Mouse (Mus musculus) activated CD4-positive, CD25-positive, alpha-beta regulatory T cell, adult 4 months (primary cell): ENCODE measurements around the gene Spred2. TPM values are rescaled to one million over a fixed set of nuclear protein-coding genes. Genes with fewer than 3 reads are reported as not detected.
A peak's percentile ranks its signal among the peaks of the same experiment; 100 is the strongest.

Experiments
- ATAC-seq: one replicate; pipeline ENCODE4 v1.8.0; 2017
- polyA plus RNA-seq, 2 experiments: library from polyadenylated mRNA; unstranded; fragments of 100-300 nt; shearing (Covaris generic); gene quantifications; one replicate each; pipeline ENCODE4 v1.2.1; 2017

Gene Spred2
- polyA plus RNA-seq, 2 experiments from 2014 or later: 2.1 to 3.4 TPM

DNA sequence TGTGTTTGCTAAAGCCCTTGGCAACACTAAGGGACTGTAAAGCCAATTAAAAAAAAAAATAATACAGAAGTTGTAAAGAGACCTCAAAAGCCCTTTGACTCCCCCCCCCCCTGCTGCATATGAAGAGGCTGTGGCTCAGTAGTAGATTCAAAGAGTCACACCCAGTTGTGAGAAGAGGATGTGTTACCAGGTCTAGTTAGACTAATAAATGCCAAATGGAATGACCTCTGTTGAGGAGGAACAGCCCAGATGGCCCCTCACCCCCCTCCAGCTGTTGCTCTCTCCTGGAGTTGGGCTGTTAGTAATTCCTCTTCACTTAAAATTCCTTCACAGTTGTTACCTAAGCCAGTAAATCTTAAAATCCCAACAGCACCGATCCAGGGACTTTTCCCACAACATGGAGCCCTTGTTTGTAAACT is 62.3 kb downstream of the Spred2 start:
- no peak for ATAC-seq

DNA sequence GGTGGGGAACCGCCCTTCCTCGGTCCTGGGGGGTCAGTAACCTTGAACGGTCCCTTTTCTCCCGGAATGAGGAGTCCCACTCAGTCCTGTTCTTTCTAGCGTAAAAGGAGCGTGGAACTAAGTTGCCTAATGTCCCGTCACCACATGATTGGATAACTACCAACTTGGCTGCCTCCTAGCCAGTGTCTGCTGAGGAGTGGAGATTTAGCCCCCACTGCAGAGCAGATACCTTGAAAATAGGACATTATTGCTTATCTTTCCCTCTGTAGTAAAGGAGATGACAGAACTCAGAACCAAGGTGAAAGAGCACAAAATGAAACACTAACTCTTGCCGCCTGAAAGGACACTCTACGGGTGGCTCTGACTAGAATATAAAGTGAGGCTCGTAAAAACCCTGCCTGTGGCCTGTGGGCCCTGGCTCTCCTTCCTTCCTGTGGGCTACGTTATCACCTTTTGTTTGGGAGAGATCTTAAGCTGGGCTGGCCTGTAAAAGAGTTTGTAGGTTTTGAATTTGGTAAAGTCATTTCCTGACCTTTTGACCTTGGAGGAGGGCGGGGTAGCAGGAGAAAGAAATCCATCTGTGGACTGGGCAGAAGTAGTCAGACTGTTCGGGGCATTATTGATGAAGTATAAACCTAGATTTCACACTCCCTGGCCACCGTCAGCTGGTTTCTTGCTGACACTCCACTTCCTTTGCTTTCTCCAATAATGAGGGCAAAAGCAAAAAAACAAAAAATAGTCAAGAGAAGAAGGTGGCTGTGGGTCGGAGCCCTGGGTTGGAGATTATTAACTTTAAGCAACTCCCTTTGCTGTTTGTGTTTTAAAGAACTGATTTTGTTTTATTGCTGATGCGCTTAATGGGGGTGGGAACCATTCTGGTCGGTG is 62.9 kb downstream of the Spred2 start:
- peak; percentile 38 for ATAC-seq

DNA sequence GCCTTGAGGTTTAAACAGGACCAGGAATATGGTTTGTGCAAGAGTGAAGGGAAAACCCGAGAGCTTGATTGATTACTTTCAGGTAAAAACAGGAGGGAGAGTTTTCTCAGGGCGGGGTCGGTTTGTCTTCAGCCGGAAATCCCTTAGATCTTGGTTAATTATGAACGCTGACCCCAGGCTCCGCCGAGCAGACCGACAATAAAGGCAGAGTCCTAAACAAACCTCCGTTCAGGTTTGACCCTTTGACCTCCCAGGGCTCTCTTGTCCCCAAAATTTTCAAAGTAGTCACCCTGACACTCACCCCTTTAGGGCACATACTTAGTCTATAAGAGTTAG is 63.5 kb downstream of the Spred2 start:
- no peak for ATAC-seq

DNA sequence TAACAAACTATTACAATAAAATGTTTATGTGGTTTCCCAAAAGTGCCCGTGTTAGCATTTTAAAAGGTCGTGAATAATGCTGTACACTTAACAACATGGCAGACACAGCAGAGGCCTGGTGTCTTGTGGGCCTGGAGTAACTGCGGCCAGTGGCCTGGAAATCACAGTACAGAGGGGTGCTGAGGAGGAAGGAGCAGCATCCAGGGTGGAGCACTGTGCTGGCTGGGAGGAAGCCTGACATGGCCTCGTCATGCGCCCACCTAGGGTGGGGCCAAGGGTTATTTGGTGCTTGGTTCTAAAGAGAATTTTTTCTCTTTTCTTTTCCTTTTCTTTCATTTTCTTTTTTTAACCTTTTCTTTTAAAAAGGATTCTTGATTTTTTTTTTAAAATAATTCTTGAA is 64.0 kb downstream of the Spred2 start:
- ATAC-seq: no peak

DNA sequence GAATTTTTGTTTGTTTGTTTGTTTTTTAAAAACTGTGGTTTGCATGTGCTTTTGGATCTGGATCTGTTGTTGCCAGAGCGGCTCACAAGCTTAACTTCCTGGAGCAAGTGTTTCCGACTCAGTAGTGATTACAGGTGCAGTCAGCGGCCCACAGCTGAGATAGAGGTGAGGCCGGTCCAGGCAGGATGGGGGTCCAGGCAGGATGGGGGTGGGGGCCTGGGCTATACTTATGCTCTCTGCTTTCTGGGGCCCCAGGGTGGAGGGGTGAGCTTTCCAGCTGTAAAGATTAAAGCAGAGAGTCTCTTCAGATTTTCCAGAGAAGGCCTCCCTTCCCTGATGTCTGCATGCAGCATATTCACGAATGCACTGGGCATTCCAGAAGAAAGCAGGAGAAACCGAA is 64.5 kb downstream of the Spred2 start:
- peak; percentile 29 for ATAC-seq

DNA sequence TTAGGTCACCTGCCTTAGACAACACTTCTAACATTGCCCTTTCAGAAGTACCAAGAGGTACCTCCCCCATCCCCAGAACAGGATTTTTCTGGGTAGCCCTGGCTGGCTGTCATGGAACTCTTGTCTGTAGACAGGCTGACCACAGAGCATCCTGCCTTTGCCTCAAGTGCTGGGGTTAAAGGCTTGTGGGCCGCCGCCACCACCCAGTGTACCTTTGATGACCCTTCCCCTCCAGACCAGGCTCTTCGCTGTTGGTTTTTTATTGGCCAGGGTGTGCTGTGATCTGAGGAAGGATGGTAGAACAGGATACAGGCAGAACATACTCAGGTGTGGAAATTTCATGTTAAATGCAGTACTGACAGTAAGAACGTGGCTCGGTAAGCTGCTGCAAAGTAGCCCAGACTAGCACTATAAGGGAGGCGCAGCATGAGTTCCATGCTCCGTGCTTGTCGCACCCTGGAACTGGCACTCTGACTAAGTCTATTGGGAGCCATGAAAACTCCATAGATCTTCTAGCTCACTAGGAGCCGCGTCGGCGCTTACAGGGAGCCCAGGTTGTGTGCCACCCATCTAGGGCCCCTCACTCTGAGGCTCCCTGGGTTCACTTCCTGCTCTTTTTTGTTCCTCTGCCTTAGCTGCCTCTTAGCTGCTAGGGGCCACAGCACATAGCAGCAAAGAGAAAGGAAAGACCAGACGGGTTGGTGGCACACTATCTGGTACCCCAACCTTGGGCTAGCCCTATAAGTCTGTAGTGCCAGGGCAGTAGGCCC is 65.2 kb downstream of the Spred2 start:
- ATAC-seq: peak; percentile 41

DNA sequence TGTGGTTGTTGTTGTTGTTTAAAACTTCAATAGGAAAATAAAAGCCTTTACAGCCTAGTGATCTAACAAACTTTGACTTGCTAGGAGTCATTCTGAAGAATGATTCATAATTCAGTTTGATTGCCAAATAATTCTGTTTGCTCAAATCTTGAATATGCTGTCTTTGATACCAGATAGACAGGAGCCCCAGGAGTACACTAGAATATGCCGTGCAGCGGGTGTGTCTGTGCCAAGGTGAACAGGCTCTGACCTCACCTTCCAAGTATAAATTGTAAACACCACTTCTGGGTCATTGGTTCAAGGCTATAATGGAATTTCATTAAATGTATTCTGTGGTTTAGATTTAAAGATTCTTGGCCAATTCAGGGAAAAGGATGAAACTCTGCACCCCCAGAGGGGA is 66.6 kb downstream of the Spred2 start:
- ATAC-seq: no peak

DNA sequence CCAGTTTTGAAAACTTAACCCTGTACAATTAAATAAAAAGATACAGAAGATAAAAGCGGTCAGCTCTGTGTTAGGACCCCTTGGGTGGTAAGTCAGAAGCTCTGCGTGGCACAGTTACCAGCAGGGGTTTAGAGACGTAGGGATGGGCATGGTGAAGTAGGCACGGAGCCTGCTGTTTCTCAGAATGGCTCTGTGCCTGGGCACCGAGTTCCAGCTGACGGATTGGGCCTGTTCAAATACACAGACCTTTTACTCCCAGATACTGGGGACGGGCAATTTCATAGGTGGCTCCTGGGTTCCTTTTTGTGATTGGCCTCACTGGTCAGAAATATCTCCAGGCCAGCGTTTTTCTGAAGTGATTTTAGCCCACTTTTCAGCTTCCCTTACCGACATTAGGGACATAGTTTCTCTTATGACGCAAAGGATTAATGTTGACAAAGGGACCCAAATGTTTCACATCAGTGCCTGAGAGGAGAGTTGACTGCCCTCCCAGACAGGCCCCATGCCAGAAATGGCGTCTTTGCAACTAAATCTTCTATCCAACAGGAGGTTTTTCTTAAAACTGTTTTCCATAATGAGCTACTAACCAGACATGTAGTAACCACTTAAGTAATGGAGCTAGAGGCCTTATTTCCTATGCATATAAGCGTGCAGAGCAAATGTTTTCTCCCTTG is 67.3 kb downstream of the Spred2 start:
- no peak for ATAC-seq

DNA sequence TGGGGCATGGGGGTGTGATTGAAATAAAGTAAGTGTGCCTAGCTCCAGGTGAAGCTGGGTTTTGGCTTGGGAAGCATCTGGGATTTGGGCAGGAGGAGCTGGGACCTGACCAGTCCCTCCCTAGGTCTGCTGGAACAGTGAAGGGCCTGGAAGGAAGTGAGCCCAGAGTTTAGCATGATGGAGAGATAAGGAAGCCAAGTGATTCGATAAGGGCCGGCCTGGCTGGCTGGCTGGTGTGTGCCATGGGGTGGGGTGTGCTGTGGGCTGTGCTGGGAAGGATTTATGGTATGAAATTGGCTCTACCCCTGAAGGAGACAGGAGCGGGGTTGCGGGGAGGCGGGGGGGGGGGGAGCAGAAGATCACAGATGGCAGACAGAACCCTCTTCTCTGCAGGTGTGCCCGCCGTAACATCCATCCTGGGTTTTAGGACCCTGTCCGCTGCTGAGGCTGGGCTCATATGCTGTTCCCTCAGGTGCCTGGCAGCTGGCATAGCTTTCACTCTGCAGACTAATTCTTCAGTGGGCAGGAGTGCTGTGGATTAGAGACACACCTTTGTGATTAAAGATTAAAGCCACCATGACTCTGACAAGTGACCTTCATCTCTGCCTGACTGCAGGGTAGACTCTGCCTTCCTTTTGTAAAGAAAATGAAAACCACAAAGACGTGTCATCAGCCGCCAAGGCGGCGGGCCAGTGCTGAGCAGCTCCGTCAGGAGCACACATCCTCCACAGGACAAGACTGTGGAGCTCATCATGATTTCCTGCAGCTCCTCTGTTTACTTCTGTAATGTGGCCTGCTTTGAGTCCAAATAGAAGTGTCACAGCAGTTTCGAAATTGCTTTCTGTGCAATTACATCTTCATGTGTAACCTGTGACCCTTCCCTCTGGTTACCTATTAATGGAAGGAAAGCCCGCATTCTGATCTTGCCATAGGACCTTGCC is 68.4 kb downstream of the Spred2 start:
- peak; percentile 51 for ATAC-seq

DNA sequence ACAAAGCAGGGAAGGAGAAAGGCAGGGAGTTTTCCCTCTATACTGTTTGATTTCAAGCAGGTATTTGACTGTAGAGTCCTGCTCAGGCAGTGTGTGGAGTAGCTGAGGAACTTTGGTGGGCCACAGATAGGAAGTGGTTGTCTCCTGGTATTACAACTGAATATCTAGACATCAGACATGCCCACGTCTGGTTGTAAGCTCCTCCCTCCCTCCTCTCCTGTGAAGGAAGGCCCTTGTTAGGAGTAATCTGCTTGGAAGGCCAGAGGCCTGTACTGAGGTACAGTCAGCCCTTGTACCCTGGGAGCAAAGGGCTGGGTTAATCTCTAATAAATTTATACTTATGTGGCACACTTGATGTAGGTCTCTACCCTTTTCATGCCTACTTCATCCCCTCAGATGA is 69.6 kb downstream of the Spred2 start:
- peak; percentile 20 for ATAC-seq

DNA sequence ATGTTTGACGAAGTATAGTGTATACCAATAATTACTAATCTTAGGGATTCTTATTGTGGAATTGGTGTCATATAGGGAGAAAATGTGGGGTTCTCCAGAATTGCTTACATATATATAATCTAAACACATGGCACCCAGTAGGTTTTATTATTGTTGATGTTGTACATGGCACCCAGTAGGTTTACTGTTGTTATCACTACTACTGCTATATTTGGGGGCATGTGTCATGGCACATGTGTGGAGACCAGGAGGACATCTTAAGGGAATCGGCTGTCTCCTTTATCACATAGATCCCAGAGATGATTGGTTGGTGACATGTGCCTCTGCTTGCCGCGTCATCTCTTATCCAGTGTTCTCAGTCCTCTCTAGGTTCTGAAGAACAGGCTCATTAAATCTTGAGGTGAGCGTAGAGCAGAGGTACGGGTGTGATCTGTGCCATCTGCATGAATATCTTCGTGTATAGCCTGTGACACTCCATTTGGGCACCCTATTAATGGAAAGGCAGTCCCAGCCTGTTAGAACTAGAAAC is 70.2 kb downstream of the Spred2 start:
- no peak for ATAC-seq

DNA sequence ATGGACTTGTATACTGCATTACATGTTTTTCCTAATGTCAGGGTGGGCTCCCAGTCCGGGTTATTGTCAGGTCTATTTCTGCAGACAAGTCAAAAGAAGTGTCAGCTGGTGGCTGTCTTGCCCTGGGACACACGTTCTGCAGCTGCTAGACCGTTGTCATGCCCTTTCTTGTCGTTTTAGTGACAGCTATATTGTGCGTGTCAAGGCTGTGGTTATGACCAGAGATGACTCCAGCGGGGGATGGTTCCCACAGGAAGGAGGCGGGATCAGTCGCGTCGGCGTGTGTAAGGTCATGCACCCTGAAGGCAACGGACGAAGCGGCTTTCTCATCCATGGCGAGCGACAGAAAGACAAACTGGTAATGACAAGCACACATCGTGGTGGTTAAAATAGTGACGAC is 73.8 kb downstream of the Spred2 start:
- ATAC-seq: no peak

DNA sequence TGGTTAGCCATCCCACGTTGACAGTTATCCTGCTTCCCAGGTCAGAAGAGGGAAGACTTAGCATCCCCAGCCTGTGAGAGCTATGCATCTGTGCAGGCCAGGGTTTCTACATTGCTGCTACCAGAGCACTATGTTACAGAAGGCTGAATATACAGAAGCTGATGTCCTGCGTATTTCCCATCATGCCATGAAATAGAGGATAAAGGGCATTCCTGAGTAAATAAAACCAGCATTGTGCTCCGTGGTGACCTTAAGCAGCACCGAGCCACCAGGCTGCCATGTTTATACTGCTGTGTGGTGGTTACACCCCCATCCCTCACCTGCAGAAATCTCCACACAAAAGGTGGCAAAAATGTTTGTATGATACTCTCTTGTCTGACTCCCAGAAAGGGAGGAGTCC is 78.7 kb downstream of the Spred2 start:
- ATAC-seq: no peak

DNA sequence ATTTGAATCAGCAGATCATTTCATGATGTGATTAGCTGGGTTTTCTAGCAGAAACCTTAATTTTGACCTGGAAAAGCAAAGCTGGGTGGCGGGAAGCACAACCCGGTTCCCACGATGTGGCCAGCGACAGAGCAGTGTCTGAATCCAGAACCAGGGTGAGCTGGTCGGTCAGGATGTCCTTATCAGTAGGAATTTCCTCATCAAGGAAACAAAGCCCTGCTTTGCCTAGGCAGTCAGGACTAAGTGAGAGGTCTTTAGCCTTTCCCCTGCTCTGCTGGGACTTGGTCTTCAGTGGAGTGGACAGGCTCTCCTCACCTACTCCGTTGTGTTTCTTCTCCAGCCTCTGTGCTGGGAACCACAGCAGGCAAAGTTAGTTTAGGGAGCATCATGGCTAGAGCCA is 83.5 kb downstream of the Spred2 start:
- ATAC-seq: no peak

DNA sequence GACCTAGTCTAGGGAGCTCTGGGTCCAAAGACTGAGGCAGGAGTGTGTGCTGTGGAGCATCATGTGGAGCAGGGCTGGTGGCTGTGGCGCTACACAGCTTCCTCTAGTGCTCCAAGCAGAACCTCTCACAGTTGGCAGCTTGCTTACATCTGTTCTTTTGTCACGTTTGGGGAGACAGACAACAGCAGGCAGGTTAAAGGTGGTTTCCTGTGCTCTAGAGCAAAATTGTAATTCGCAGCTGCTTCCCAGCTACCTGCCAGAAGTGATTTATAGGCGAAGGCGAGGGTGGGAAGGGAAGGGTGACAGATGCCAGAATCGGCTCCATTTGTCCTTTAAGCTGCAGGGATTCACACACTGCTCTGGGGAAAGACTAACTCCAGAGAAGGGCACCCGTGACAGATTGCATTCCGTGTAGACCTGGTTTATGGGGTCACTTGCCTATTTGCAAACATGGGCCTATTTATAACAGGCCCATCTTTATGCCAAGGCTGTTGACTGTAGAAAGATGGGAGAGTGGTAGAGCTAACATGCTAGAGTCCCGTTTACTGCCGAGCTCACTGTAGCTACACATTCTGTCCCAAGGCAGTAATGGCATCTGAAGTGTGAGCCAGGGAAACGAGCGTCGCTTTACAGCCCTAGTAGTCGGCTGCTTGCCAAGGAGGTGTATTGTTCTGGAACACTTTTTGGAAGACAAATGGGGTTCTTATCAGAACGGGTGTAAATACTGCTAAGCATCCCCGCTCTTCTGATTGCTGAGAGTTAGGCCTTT is 87.2 kb downstream of the Spred2 start:
- ATAC-seq: no peak

DNA sequence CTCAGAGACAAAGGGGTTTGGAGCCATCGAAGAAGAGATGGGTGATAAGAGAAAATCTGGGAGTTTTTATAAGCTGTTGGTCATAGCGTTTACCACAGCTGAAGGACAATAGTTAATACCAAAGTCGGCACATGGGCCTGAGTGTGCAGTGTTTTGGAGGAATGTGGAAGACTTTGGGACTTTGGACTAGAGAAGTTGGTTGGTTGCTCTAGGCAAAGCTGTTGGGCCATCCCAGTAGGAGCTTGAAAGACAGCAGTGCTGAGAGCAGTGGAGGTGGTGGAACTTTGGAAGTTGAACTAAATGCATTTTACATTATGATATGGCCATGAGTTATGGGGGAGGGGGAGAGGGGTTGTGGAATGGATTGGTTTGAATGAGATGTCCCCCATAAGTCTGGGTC is 89.2 kb downstream of the Spred2 start:
- ATAC-seq: no peak

DNA sequence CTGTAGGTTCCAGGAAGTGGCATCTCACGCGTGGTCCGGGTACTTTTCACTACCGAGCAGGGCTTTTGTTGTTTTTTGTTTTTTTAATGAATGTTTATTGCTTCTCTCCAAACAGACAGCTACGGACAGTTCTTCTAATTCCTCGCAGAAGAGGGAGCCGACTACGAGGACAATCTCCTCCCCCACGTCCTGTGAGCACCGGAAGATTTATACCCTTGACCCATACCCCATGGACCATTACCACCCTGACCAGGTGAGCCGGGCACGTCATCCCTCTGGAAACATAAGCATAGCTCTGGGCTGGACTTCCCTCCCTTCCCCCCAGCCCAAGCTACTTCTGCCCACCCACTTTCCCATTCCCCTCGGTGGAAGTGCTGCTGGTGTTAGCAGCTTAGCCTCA is 93.8 kb downstream of the Spred2 start:
- no peak for ATAC-seq

DNA sequence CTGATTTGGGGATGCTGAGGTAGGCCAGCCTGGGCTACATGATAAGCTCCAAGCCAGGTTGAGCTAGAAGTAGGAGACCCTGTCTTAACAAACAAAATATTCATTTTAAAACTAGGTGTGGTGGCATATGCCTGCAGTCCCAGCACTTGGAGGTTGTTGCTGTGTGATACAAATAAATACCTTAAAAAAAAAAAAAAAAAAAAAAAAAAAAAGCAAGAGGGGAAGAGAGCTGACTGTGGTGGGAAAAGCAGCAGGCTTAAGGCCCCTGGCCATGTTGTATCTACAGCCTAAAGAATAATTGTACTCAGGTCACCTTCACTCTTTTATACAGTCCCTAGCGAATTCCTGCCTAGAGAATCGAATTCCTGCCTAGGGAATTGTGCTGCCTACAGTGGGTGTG is 94.7 kb downstream of the Spred2 start:
- ATAC-seq: no peak

DNA sequence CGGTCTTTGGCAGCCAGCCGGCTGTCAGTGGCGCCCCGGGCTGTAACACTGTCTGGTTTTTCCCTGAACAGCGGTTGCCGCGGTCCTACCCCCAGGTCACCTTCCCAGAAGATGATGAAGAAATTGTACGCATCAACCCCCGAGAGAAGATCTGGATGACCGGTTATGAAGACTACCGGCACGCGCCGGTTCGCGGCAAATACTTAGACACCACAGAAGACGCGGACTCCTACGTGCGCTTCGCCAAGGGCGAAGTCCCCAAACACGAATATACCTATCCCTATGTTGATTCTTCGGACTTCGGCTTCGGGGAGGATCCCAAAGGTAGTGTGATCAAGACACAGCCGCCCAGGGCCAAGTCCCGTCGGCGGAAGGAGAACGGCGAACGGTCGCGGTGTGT is 96.5 kb downstream of the Spred2 start:
- no peak for ATAC-seq

DNA sequence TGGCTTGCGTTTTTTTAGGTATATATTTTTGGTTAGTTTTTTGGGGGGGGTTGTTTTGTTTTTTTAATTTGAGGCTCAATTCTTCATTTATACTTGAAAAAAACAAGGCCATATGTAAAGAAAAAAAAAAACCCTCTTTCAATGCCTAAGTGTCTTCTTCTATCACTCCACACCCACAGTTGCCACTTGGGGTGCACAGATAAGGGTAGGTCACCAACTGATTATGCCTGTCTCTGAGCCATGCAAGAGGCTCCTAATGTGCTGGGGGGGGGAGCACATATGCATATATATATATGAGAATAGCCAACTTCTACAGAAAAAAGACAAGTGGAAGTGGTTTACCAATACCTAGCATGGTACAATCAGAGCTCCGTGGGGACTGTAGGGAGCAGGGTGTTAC is 98.3 kb downstream of the Spred2 start:
- no peak for ATAC-seq

DNA sequence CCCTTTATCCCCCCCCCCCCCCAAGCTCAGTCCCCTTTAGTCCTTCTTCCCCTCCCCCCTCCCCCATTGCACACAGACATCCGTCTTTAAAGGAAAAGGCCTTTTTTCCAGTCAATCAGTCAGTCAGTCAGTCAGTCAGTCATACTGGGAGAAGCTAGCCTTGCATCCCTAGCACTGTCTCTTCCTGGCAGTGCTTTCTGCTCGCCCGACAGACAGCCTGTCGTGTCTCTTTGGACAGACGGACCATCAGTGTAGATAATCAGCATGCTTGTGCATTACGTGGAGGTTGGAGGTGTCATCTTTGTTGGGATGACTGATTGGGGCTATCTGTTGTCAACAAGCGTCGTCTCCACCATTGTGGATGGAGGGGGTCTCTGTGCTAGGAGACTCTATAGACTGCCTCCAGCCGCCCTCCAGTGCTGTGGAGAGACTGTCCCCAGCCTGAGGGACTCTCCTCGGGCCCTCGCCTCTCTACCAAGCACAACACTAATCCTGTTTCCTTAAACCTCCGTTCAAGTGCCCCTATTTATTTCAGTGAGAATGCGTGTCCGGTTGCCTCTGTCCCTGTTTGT is 98.8 kb downstream of the Spred2 start:
- no peak for ATAC-seq
